Mouse (Mus musculus) kidney, adult 2 months (tissue): Measurements from ENCODE around the gene 1700016C15Rik.

Source experiments
- CTCF ChIP-seq: fragments of 200-500 bp; conservative IDR thresholded peaks from 2 replicates; pipeline ENCODE4 v1.5.1; 2011; ENCODE audit warnings: low read depth, mild to moderate bottlenecking, control low read depth, low read length, moderate library complexity, mixed read lengths; ENCODE audit not compliant: insufficient read depth, insufficient read length
- POLR2A ChIP-seq: fragments of 200-500 bp; IDR thresholded peaks from one replicate; pipeline ENCODE4 v1.6.1; 2011; ENCODE audit warnings: low read depth, low read length, control low read depth

DNA sequence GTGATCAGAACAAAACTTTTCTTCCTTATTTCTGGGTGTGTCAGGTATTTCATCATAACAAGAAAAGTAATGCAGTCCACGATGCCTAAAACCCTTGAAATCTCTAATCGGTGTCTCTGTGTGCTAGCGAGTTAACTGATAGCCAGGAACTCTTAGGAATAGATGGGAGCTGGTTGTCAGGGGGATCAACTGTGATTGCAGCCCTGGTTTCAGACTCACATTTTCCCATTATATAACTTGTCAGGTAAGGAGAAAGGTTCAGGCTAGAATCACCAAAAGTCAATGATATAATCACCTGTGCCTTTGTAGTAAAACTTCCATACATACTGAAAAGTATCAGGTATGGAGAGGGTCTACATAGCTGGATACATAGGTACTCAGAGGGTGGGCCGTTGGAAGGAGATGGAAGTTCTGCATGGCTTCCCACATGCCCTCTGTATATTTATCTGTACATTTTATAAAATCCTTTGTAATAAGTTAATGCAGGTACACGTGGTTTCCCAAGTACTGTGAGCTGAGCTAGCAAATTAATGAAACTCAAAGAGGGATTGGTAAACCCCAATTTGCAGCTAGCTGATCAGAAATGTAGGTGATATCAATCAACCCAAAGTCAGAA, 15.1 kb upstream of the 1700016C15Rik start:
- no peak for TF ChIP-seq CTCF
- no peak for TF ChIP-seq POLR2A
